Mouse (Mus musculus) brain, embryonic 14.5 days (tissue): ENCODE data around the gene Commd2. TPM values are rescaled to one million over a fixed set of nuclear protein-coding genes. Genes with fewer than 3 reads are reported as not detected.

Experiments
- DNase-seq: peaks from one replicate; pipeline ENCODE4 v3.0.0-alpha.2; 2011; ENCODE audit warnings: low read depth
- CTCF ChIP-seq: fragments of 200-500 bp; IDR thresholded peaks from 2 replicates; pipeline ENCODE4 v1.5.1; 2012; ENCODE audit warnings: inconsistent platforms, mild to moderate bottlenecking, moderate library complexity, borderline replicate concordance; ENCODE audit not compliant: insufficient read depth, insufficient read length; ENCODE audit errors: extremely low read depth
- POLR2A ChIP-seq: fragments of 200-500 bp; IDR thresholded peaks from 2 replicates; pipeline ENCODE4 v1.6.1; 2012; ENCODE audit warnings: mild to moderate bottlenecking, inconsistent platforms, borderline replicate concordance; ENCODE audit not compliant: poor library complexity, insufficient read depth, insufficient read length, severe bottlenecking; ENCODE audit errors: extremely low read depth
- polyA plus RNA-seq: library from polyadenylated mRNA; depleted of rRNA; stranded (reverse); fragments of >200 nt; gene quantifications from 2 replicates; pipeline ENCODE4 v1.2.3, GENCODE M21; 2012; rRNA removed

The Commd2 gene
- polyA plus RNA-seq, result 45.8 and 62.9 TPM in 2 replicates

DNA sequence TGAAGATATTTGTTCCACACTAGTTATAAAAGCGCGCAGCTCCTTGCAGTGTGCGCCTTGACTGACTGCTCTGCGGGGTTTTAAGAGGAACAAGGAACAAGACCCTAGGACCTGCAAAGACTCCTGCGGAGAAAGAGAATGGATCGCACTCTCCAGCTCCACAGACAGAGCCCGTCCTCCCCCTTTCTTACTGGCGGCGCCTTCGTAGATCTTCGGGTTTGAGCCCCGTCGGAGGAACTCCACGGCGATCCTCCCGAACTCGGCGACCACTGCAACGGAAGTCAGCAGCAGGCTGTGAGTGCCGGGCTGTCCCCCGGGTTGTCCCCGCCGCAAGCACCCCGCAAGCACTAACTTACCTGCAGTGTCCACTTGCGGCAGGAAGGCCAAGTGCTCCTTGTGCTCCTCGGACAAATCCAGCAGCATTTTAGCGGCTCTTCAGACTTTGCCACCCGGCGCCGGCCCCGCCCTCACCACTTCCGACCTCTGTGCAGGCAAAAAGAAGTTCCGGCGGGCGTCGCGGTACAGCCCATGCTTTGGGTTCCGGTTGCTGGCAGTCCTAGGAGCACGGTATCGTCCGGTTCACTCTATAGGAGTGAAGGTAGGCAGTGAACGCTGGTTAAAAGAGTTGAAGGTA is at the start of gene Commd2:
Gene Commd2 (minus strand): TSS at position 485 of the 634 bp plus-strand sequence.
- DNase-seq, result peak; percentile 95

DNA sequence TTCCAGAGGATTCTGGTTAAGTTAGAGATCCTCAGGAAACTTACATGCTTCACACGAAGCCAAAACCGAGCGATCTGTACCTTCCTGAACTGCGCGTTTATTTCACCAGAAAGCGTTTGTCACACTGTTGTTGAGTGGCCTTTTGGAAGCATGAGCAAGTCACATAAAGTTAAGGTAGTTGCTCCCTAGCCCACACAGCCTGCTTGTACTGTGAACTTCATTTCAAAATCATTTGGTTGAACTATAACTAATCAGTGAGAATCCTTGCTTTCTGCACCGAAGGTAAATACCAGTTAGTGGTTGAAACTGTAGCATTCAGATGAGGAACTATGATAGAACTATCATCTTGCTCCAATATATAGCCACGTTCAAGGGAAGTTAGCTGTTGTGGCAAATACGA is 45.3 kb upstream of the Commd2 start:
- TF ChIP-seq CTCF (no peak), POLR2A (no peak)
- DNase-seq, result no peak

More for the DNA sequence above, at the start of gene Commd2:
- TF ChIP-seq POLR2A, result peak; percentile 58; the same call in 1 of the 2 replicates
- no peak for TF ChIP-seq CTCF

DNA sequence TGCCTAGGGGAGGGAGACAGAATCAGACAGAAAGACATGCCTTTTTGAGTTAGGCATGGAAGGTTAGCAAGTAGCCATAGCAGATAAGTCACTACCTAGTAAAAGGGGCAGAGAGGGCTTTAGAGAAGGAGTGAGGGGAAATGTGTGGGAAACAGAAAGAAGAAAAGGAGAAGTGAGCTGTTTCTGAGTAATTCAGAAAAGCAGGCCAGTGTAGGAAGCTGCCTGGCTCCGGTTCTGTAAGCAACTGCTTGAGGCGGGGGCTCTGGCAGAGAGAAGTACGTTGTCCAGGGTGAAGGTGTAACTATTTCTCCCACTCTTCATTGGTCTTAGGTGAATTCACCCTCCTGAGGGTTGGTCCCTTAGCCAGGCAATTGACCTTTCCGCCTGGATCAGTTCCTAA is 44.7 kb upstream of the Commd2 start:
- TF ChIP-seq CTCF, result no peak
- TF ChIP-seq POLR2A, result no peak
- DNase-seq, result no peak

DNA sequence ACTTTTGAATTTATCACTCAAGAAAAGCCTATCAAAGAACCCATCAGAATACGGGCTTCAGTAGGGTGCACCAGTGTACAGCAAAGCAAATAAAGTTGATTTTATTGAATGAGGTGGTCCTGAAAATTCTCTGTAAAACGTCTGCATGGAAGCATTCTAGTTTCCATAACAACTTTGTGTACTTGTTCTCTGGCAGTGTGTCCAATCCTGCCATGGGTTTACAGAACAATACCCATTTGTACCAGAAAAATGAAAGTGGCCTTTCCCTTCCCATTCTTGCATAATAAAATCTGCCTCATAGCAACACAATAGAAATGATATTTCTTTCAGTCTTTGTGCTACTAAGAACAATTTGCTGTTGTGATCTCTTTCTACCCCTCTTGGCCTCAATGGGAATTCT is 41.2 kb upstream of the Commd2 start, which contains the start of gene Ankub1:
Gene Ankub1 (minus strand): TSS at position 81 of the 400 bp plus-strand sequence.
- DNase-seq, result peak; percentile 3
- TF ChIP-seq POLR2A, result no peak
- no peak for TF ChIP-seq CTCF

DNA sequence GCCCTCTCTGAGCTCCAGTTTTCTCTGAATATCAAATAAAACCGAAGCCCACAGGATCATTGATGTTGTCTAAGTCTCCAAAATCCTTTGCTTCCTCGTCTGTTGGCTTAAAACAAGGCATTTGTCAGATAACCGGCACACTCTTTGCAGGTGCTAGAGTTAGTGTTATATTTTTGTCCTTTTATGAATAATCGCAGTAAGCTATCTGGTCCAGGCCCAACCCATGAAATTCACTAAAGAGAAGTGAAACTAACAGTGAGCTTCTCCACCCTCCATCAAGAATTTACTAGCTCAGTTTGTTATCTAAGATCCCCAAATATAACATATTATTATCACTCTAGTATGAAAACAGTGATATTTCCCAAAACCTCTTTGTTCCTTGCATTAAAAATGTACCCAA is 40.3 kb upstream of the Commd2 start:
- no peak for DNase-seq

DNA sequence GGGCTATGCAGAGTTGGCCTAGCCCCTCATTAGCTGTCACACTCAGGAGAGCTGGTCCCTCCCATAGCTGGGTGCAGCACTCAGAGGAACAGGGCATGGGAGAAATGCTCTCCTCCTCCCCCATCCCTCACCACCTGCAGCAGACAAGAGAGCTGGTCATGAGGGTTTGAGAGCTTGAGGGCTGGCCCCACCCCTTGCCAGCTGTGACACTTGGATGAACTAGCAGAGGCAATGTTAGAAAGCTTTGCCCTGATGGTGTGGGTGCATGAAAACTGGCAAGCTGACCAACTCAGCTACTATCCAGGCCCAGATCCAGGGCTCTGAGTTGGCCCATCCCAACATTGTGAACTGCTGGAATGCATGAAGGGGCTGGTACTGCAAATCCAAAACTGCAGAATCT is 26.3 kb upstream of the Commd2 start:
- TF ChIP-seq POLR2A, result no peak
- no peak for TF ChIP-seq CTCF
- DNase-seq, result no peak

More for the DNA sequence above, 40.3 kb upstream of the Commd2 start:
- no peak for TF ChIP-seq CTCF
- TF ChIP-seq POLR2A, result no peak

DNA sequence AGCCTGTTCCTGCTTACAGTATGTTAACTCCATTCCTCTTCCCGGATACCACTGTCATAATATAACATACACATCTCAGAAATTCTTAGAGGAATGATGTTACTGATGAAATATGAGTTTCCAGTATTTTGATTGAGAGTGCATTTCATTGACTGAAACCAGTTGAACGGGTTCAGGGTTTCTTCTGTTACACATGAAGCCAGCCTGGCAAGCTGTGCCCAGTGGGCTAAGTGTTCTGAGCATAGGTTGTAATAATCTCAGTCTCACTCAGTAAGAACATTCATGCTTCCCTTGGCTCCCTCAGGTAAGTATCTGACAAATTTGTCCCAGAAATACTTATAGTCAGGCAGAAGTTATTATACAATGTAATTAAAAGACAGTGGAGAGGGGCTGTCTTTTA is 22.6 kb upstream of the Commd2 start:
- no peak for DNase-seq
- TF ChIP-seq CTCF (no peak), POLR2A (no peak)

DNA sequence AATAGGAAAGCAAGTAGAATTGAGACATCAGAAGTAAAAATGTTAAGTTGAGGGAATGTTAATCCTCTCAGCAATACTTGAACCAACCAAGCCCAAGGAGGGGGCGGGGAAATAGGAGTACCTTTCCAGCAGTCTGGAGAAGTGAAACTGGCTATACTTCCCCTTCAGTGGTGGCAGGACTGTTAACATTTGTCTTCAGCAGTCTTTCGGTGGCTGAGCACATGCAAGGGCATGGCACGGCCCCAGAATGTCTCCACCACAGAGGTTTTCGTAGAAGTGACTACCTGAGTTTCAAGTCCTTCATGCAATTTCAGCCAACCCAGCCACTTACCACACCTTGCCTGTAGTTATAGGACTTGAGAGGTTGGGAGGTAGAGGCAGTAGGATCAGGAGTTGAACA is 22.1 kb upstream of the Commd2 start:
- TF ChIP-seq CTCF (no peak), POLR2A (no peak)
- no peak for DNase-seq

DNA sequence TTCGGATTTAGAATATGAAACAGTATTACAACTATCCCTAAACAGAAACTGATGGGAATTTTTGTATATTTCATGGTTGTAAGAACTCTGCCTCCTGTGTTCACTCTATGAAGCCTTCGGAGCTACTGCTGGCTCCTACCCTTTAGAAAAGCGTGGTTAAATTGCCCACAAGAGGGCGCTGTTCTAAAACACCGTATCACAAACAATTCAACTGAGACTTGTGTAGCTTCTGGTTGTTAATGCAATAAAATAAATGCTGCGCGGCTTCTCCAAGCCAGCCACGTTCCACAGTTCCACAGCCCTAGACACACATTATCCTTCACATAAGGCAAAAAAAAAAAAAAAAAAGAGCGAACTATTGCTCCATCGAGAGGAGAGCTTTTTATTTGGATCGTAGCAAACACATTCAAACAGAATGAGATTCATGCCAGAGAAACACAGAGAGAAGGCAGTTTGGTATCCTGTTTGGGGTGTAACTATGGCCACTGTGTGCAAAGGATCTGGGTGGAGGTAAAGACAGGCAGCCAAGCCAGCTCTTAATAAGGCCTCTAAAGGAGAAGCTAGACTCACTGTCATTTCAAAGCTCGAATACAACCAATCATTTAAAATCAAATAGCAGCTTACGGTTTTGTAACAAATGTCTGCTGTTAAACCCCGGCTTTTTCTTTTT is 15.7 kb upstream of the Commd2 start:
- DNase-seq, result peak; percentile 95
- peak; percentile 74; the same call in 1 of the 2 replicates for TF ChIP-seq CTCF
- no peak for TF ChIP-seq POLR2A

DNA sequence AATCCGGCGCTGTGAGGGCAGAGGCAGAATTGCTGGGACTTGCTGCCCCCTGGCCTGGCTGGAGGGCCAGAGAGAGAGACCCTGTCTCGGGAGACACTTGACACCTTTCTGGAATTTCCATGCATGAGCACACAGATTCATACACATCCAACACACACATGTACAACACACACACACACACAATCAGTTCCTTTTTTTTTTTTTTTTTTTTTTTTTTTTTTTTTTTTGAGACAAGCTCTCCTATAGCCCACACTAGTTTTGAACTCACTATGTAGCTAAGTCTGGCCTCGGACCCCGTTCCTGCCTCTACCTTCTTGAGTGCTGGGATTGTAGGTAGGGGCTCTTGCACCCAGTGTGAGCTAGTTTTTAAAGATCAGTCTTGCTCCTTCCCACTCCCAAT is 14.4 kb upstream of the Commd2 start:
- DNase-seq, result no peak
- no peak for TF ChIP-seq CTCF
- TF ChIP-seq POLR2A, result no peak

DNA sequence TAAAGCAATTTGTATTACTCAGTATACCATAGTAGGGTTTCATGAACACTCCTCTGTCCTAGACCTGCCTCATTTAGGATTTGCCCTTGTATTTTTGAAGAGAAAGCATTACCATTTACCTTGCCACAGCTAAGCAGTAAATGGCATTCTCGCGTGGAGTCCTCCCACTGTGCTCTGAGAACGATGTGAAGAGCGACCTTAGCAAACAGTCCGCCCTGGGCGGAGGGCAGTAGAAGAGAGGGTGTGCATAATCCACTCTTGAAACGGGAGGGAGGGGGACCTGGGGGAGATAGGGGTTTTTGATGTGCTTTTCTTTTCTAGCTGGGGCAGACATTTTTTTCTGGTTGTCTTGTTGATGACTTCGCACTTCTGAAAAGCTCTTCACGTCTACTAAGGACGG is 13.2 kb upstream of the Commd2 start:
- DNase-seq, result no peak
- TF ChIP-seq CTCF (no peak), POLR2A (no peak)

DNA sequence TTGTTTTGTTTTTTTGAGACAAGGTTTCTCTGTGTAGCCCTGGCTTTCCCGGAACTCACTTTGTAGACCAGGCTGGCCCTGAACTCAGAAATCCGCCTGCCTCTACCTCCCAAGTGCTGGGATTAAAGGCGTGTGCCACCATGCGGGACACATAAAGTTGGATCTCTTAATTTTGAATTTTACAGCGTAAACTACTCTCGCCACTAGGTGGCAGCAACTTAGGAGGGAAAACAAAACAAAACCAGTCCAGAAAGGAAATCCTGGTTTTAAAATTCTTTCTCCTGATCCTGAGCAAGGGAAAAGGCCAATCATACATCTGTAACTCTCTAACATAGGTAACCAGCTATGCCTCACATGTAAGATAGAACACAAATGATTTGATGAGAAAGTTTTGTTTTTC is 12.2 kb upstream of the Commd2 start:
- DNase-seq, result peak; percentile 84

DNA sequence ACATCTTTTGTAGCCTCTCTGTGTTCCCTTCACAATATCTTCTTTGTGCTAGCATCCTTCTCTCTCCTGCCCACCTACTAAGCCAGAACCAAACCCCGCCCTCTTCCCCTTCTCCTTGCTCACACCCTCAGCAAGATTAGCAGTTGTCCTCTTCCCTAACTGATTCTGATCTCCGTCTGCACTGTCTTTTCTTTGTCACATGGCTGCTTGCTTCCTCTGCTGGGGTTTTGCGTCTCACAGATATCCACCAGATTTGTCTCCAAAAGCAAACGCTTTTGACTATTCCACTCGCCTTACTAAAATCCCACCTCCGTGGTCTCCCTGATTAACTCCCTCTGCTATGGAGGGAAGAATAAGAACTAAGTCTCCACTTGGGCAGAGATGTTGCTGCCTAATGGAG is 7.1 kb upstream of the Commd2 start:
- TF ChIP-seq POLR2A, result no peak
- TF ChIP-seq CTCF, result no peak
- DNase-seq, result no peak

More for the DNA sequence above, 12.2 kb upstream of the Commd2 start:
- TF ChIP-seq CTCF (peak; percentile 52; the same call in 1 of the 2 replicates), POLR2A (no peak)

DNA sequence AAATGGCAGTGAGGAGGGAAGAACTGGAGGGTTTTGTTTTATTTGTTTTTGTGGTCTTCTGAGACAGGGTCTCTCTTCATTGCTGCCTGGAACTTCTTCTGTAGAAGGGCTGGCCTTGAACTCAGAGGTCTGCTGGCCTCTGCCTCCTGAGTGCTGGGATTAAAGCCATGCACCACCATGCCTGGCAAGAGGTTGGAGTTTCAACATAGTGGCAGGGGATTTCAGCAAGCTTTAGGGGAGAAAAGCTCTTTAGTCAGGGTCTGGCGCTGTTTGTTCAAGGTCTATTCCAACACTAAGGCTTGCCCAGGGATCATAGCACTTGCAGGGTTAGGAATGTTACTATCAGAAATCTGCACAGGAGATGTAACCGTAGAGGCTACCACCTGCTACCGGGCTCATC is 2.1 kb upstream of the Commd2 start:
- TF ChIP-seq CTCF (no peak), POLR2A (no peak)

DNA sequence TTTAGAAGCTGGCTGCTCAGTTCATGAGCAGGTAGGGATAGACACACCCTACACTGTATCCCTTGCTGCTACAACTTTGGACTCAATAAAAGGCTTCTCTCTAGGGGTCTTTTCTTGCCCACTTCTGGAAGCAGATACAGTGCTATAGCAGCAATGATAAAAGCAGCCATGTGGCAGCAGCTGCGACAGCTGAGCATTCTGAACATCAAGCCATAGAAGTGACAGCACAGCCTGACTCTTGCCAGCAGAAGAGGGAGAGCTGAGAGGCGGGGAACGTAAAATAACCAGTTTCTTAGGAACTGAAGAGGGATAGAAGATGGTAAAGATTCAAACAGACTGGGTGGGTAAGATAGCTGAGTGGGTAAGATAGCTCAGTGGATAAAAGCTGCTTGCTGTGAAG is 970 bp upstream of the Commd2 start:
- no peak for TF ChIP-seq CTCF
- no peak for TF ChIP-seq POLR2A
- DNase-seq, result no peak

More for the DNA sequence above, 2.1 kb upstream of the Commd2 start:
- no peak for DNase-seq

DNA sequence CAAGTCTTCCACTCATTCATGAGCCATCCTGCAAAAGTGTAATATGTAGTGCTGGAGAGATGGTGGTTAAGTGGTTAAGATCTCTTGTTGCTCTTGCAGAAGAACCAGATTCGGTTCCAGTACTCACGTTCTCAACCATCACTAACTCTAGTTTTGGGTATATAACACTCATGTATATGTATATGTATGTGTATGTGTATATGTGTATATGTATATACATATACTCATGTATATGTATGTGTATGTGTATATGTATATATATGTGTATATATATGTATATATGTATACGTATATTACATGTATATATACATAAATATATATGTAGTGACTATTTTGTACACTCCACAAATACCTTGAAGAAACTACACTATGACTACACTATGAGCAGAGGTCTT is 347 bp upstream of the Commd2 start:
- DNase-seq, result no peak
- TF ChIP-seq CTCF (no peak), POLR2A (no peak)
